Mouse (Mus musculus) left cerebral cortex, adult 18-20 months (tissue): Measurements from ENCODE around the gene Chtf18. TPM values are rescaled to one million over a fixed set of nuclear protein-coding genes. Genes with fewer than 3 reads are reported as not detected.

ENCODE experiments used
- DNase-seq, 2 experiments: peaks; one replicate each; pipeline ENCODE4 v3.0.0; 2021 to 2022; ENCODE audit warnings: low spot score in 2 of 2, mixed read lengths in 1 of 2
- total RNA-seq, 2 experiments: library from RNA; stranded (reverse); gene quantifications; 2 replicates each; pipeline ENCODE4 v1.2.3; 2021

Gene Chtf18
- total RNA-seq, 2 experiments from 2014 or later: 1.2 to 1.5 TPM

DNA sequence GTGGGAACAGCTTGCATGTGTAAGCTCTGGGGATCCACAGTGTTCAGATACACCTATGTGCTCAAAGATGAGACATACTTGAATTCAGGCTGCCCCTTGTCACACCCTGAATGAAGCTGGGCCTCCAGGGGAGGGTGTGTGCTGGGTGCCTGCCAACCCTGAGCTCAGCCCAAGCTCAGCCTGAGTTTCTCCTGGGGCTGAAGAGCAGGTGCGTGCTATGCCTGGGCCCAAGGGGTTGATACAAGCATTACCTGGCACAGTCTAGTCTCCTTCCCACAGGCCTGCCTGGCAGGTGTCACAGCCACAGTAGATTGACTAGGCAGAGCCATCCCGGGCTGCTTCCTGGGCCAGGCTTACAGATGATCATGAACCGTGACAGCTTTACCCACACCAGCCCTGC lies 8.5 kb upstream of the Chtf18 start, which contains the start of gene Mslnl:
TSS of gene Mslnl (plus strand) at position 298 of the 400 bp plus-strand sequence.
- DNase-seq: no peak

DNA sequence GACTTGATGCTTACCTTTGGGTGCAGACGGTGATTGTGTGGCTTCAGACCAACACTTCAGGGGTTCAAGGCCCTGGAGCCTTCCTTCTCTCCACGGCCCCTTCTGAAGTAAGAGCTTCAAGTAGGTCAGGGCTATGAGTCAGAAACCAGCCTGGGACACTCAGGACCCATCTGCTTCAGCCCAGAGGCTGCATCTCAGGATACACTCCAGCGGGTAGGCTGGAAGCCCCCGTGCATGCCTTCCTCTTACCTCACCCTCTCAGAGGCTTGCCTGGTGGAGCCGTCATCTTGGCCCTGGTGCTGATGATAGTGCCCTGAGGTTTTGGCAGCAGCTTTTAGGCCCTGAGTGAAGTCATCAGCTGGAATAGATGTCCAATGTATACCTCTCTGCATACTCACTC lies 8.0 kb upstream of the Chtf18 start:
- no peak for DNase-seq

DNA sequence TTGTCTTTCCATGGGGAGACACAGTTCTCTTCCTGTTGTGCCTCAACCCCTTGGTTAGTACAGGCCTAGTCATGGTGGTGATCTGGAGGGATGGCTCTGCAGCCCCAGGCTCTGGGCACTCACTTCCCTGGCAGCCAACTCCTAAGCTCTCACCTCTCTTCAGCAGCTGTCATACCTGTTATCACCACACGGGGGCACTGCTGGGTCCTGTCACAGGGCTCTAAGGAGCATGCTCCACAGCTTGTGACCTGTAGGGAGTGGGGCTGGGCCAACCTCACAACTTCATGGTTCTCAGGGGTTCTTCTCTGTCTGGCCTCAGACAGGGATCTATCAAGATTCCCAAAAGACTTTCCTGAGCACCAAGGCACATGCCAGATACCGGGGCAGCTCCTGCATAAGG lies 4.9 kb upstream of the Chtf18 start:
- peak; percentile 85 to 90 for DNase-seq

DNA sequence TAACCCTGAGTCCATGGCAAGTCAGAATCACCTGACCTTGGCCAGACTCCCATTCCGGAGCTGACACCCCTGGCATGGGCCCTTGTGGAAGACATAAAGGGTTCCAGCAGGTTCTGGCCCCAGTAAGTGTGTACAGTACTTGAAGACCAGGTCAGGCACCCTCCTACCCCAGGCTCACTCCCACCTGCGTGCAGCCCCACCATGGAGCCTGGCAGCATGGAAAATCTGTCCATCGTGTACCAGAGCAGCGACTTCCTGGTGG lies 721 bp upstream of the Chtf18 start:
- DNase-seq: no peak

DNA sequence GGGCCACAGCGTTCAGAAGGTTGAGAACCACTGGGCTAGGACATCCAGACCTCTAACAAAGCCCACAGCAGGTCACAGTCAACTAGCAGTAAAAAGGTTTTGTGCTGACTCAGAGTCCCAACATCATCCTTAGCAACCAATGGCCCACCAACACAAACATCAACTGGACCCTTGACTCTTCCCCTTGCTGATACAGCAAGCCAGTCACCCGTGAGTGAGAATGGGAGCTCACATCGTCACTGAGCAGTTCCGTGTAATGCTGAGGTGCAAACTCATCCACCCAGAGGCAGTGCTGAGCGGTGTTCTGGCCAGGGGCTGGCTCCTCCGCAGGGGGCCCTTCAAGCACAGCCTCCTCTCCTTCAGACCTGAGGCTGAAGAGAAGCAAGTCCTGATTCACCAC lies 2.0 kb downstream of the Chtf18 start:
- DNase-seq: no peak

DNA sequence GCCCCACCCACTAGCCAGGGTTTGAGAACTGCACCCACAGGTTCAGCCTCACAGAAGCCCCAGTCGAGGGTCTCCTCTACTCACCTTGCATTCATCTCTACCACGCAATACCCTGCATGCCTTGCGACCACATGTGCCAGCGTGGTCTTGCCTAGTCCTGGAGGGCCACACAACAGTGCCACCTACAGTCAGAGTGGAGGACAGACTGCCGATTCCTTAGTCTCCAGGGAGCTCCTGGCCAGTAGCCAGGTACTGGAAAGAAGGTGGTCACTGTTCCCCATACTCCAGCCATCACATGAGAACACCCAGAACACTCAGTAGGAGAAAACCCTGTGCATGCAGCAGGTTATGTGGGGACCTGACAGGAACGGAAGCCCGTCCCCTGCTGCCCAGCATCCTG lies 3.3 kb downstream of the Chtf18 start:
- DNase-seq: peak in 1 of 2 experiments; percentile 25

DNA sequence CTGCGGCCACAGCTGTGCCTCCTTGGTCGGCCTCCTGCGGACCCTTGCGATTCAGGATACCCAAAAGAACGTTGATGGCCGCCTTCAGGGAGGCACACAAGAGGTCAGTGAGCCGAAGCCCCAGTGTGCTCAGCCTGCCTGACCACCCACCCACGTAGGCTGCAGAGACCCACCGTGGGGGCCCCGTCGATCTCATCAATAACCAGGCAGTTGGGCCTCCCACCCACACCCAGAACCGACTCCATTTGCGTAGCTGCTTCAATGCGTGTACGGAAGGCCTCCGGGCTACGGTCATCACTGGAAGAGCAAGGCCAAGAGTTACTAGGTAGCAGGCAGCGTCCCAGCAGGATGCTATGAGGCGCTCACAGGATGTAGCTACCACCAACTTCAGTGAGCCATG lies 3.7 kb downstream of the Chtf18 start:
- DNase-seq: no peak

DNA sequence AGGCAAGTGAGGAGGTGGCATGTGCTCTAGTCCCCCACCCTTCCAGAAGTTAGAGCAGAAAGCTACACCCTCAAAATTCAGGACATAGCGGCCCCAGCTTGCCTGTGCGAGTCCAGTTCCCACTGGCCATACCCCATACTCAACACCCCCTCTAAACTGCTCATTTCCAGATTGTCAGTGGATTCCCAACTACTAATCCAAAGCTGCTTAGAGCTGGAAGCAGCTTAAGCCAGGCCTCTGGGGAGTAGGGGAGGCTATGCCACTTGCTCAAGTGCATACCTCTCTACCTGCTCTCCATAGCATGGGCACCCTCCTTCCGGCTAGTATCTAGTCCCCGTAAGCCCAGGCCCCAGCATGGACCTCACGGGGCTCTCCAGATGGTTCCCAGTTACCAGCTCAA lies 5.7 kb downstream of the Chtf18 start:
- DNase-seq: no peak

DNA sequence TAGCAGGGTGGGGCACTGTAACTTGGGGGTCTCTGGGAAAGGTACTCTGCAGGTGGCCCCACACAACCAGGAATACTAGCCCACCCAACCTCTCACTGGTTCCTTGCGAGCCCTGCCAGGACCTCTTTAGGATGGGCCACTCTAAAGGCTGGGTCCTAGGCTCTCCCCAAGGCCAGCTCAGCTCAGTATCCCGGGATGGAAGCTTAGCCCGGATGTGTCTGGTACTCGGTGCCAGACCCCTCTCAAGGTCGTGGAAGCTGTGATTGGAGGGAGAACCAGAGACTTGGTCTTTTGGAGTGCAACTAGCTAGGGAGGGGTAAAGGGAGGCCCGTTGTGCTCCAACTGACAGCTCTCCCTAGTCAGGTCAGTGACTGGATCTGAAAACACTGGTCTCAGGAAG lies 9.5 kb downstream of the Chtf18 start:
- DNase-seq: no peak

DNA sequence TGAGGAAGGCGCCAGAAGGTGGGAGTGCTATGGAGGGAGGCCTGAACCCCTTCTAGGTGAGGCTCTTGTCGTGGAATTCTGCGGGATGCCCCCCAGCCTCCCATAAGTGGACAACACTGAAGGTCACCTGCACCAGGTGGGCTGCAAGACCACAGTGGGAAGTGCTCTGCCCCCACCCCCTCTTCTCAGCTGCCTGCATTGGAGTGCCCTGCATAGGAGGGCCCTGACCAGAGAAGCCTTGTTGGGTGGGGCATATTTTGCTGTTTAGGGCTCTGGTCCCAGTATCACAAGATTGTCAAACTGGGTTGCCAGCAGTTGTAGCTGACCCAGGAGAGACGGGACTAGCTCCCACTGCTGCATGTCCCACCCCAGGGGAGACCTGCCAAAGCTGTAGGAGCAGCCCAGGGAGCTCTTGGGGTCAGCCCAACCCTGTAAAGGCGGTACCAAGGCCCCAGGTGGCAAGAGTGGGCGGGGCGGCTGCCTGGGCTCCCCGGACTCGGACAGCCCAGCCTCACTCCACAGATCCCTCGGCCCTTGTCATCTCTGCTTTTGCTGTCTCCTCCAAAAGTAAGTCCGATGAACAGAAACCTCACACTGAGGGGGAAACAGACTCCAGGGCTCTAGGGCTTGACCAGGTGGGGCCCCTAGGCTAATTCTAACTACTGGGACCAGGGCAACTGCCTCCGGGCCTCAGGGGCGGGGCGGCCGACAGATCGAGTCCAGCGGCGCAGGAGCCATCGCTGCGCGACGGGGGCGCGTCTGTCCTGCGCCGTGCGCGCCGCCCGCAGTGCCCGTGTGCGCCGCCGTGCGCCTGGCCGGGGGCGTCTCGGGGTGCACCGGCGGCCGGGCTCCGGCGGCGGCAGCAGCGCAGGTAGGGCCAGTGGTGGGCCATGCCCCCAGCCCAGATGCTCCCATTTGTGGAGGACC lies 10.2 kb downstream of the Chtf18 start, which contains the start of gene Gng13:
TSS of gene Gng13 (plus strand) at position 461 of the 927 bp plus-strand sequence.
- DNase-seq: peak; percentile 45 to 68

DNA sequence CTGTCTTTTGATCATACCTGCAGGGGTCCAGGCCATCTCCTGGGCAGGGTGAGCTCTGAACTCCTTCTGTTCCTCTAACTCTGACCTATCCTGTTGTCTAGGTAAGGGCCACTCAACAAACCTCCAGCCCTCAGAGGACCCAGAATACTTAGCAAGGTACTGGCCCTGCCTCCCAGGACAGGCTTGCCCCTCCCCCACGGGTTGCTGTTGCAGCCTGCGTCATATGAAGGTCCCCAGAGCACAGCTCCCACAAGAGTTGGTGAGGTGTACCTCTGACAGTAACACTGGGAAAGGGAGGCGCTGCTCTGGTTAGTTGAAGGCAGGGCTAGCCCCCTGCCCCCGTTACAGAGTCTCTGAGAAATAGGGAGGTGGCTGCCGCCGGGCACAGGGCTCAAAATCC lies 11.1 kb downstream of the Chtf18 start:
- no peak for DNase-seq

DNA sequence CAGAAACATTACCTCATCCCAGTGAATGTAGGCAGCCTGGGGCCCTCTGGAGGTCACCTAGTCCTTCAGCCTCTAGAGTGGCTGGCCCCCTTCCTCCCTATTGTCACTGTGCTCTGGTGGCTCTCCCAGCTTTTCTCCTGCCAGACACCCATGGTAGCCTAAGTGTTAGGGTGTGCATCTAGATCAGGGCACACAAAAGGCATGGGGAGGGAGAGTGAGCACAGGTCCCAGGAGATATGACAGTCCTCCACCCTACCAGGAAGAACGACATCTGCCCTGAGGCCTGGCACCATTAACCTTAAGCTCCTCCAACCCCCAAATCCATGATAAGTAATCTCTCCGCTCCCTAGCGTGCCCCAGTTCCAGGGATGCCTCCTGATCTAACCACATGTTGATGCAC lies 11.6 kb downstream of the Chtf18 start:
- no peak for DNase-seq

DNA sequence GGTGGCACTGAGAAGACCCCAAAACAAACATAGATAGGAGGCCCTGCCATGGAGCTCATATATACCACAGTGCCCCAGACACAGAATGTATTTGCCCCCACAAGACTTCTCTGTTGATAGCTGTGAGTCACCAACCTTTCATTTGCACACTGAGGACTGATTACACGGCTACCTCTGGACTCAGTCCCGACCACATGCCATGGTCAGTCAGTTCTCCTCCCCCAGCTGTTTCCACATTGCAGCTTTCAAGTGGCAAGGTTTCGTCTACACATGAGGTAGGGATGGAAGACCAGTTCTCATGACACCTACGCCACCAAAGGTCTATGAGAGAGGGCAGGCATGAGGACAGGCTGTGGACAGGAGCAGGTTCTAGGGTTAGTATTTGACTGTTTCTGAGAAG lies 16.1 kb downstream of the Chtf18 start:
- no peak for DNase-seq

DNA sequence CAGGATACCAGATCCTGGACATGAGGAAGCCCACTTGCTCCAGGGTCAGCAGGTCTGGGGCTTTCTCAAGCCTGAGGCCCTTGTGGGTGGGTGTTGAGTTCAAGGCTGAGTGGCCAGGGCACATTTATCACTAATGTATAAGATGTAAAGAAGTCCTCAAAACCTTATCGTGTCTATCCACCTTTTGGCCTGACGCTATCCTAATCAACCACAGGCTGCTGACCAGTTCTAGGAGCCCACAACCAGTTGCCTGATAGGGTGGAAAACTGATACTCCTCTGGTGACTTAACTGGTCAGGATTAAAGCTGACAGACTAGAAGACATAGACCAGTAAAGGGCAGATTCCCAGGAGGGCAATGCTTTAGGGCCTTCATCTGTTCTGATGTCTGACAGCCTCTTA lies 17.2 kb downstream of the Chtf18 start:
- DNase-seq: no peak

DNA sequence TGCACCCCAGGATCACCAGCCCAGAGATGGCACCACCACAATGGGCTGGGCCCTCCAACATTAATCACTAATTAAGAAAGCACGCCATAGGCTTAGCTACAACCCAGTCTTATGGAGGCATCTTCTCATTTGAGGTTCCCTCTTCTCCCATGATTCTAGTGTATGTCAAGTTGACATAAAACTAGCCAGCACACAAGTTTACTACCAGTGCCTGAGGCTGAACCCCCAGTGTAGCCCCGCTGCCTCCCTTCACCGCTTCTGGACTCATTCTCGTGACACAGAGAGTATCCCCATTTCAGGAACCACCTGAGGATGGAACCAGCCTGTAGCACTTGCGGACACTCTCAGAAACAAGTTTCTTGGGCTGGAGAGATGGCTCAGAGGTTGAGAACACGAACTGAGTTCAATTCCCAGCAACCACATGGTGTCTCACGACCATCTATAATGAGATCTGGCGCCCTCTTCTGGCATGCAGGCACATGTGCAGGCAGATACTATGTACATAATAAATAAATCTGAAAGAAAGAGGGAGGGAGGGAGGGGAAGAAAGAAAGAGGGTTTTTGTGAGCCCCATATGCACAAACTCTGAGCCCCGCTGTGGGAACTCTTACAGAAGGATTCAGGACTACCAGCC lies 26.2 kb downstream of the Chtf18 start:
- DNase-seq: no peak

DNA sequence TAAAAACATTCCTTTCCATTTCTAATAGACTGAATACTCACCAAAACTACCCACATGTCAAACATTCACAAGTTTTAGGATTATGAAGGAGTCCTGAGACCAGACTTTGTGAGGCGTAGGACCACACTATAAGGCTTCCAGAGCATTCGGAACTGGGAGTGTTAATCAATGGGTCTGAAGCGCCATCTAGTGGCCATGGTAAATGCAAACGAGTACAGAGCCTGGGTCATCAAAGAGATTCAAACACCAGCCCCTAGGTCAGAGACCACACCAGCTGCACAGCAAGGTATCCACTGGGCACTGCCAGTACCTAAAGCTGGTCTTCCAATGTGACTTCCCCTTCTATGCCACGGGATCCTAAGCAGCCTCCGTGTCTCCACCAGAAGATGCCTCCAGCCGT lies 28.8 kb downstream of the Chtf18 start:
- DNase-seq: peak; percentile 85 to 88

DNA sequence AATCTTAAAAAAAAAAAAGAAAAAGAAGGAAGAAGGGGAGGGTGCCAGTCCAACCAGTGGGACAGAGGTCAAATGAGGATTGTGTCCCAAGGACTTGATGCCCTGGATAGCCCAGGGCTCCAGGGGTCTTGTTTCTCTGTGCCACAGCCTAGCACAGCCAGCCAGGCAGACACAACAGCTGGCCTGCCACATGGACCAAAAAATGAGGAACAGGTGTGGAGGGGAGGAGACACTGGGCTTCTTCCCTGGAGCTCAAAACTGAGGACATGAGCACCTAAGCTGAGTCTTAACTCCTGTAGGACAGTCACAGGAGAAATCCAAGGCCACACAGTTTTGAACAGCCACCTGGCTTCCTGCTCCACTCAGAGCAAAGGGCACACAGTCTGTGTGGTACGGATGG lies 31.0 kb downstream of the Chtf18 start:
- DNase-seq: no peak

DNA sequence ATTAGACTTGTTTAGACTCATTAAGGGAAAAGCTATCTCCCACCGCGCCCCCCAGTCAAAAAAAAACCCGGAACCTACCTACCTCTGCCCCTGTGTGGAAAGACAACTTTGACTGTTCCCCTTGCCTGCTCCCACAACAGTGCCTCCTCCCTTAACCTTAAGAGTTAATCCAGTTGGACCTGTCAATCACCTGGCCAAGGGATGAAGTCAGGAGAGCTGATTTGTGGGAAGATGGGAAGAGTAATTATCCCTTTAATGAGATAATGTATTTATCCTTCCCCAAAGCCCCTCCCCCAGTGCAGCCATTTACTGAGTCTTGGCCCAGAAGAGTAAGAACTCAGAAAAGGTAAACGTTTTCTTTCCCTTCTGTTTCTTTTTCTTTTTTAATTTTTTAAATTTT lies 38.3 kb downstream of the Chtf18 start:
- DNase-seq: no peak

DNA sequence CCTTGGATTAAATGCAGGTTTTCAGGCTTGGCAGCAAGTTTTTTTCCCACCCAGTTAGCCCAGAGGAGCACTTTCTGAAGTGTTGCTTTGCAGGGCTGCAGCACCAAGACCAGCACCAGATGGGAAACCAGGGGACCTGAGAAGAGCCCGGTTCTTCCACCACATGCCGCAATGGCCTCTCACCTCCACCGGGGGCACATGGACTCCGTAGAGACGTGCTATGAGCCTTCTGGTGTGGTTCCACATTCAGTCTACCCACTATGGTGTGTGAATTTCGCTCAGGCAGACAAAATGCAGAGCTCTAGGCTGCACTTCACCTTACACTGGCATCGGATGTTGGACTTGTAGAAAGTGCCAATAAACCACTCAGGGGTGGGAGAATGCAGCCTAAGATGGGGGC lies 40.9 kb downstream of the Chtf18 start:
- DNase-seq: no peak

DNA sequence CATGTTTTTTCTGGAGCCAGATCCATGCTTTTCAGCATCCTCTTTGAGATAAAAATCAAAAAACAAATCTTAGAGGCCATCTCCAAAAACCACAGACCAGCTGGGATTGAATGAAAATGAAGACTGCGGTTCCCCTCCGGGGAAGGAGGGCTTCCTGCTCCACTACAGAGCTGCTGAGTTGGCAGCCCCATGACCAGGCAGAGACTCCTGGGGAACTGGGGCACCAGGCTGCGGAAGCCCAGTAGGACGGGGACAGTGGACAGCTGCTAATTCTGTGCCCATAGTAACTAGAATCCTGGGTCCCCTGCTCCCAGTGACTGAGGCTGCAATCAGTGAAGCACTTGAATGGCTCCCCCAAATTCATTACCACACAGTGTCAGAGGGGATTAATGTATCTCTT lies 45.6 kb downstream of the Chtf18 start:
- no peak for DNase-seq

DNA sequence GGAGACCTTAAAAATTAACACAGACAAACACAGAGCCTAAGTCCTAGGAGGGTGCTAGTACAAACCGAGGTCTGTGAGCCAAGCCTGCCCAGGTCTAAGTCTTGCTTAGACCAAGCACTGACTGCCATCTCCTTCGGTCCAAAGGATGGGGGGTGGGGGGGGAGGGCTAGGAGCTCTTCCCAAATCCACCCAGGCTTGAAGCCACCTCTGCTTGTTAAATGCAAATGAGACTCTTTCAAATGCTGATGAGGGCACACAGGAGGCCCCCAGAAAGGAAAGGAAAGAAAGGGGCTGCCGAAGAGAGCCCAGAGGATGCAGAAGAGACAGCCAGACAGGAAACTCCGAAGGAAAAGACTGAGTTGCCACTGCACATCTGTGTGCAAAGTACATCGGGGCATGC lies 47.4 kb downstream of the Chtf18 start:
- DNase-seq: no peak

DNA sequence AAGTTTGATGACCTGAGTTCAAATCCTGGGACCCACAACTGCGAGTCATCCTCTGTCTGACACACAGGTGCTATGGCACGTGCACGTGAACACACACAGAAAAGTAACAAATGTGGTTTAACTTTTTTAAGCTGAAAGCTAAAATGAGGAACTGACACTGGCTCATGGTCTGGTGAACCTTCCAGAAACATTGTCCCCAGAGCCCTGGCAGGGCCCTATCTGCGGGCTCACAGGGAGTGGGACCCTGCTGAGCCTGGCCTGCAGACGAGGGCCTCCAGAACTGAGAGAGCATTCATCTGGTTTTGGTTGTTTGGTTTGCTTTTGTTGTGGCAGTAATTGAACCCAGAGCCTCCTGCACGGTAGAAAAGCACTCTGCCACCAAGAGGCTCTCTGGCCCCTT lies 49.2 kb downstream of the Chtf18 start:
- DNase-seq: no peak

DNA sequence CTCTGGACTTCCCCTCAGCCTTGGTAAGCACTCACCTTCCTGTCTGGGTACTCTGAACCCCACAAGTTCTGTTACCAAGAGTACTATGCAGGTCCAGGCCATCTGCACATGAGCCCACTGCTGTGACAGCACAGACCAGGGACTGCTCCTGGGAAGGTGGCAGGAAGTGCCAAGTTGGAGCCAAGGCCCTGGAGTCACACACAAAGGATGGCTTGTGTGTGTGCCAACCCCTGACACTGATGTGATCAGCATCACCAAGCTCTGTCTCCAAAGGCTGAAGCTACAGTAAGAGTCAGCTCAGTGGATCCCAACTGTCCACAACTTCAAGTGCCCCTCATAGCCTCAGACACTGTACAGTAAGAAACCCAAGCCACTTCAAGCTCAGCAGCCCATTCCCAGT lies 54.2 kb downstream of the Chtf18 start:
- no peak for DNase-seq
